Mouse (Mus musculus) spleen, postnatal 0 days (tissue): ENCODE measurements around the gene Med9. TPM values are rescaled to one million over a fixed set of nuclear protein-coding genes. Genes with fewer than 3 reads are reported as not detected.

Experiments
- polyA plus RNA-seq: library from polyadenylated mRNA; unstranded; fragments of >200 nt; fragmentation: Nextera tagmentation; extraction: Ambion mirVana; gene quantifications from 2 replicates; pipeline ENCODE4 v1.2.1, GENCODE M21; 2015

The Med9 gene
- polyA plus RNA-seq = 28.9 and 29.2 TPM in 2 replicates

GRCm38 (mm10) chr11:59947752-59948400, at the start of gene Med9:
Med9 (plus strand) TSS chr11:59948206.

GRCm38 (mm10) chr11:59964818-59965217, 16.8 kb downstream of the Med9 start, which contains the start of gene Rasd1:
Rasd1 (minus strand) TSS chr11:59964944.

Other genes with a start within 250 kb of the Med9 start
- gene Pld6, start 160.6 kb upstream of the Med9 start, polyA plus RNA-seq = 1.6 and 1.8 TPM in 2 replicates
- gene Flcn, start 138.2 kb upstream of the Med9 start, polyA plus RNA-seq = 15.0 and 18.0 TPM in 2 replicates
- 13.7 and 16.9 TPM in 2 replicates for gene Nt5m, start 108.8 kb upstream of the Med9 start, polyA plus RNA-seq
- 90.6 and 94.5 TPM in 2 replicates for gene Cops3, start 108.4 kb upstream of the Med9 start, polyA plus RNA-seq
- 2.8 and 3.5 TPM in 2 replicates for gene Rasd1, start 16.7 kb downstream of the Med9 start, polyA plus RNA-seq
- 6.5 and 6.7 TPM in 2 replicates for gene Pemt, start 98.3 kb downstream of the Med9 start, polyA plus RNA-seq
- 10.8 and 12.8 TPM in 2 replicates for gene Rai1, start 156.8 kb downstream of the Med9 start, polyA plus RNA-seq